ENCODE assay signal across 38 mouse cellular contexts in the genomic region with DNA sequence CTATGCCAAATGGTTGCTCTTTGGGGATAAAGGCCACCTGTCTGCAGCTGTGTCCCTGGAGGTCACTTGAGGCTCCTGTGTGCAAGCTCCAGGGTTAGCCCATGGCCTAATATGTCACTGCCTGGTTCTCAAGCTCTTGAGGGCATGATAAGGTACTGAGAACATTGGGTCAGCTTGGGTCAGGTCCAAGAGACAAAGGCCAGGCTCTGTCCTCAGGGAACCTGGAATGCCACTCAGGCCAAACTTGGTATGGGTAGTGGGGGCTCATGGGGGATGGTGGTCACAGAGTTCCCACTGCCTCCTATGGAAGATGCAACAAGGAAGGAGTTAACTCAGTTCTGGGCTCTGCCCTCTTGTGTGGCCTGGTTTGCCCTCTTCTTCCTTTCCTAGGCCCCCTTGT. TPM values are rescaled to one million over a fixed set of nuclear protein-coding genes. Genes with fewer than 3 reads are reported as not detected.
DNase-seq lines count a peak whose midpoint lies in the region; ATAC-seq and TF ChIP-seq lines count a peak whose summit lies in the region.
"Had no signal": no experiment of that assay in that cellular context is flagged by ENCODE, and none has a peak within 500 bp of the region (broad histone marks: within the 10 kb centered on the region; RNA-seq: fewer than 3 reads in every experiment).

No protein-coding gene starts in this region.

- peak; percentile 54 for ATAC-seq in heart, embryonic 12.5 days (ENCODE audit: insufficient number of reproducible peaks, low FRiP score)
- peak; percentile 62 for ATAC-seq in heart, postnatal 0 days (ENCODE audit: insufficient read depth, low read depth)
- no peak for ATAC-seq in intestine, embryonic 15.5 days
- ATAC-seq: forebrain, embryonic 14.5 days; midbrain, embryonic 15.5 days had no signal

- no peaks in the 10 kb centered on the region for H3K9me3 ChIP-seq in heart, embryonic 12.5 days (replicated peaks)
- no peaks in the 10 kb centered on the region for H3K9me3 ChIP-seq in heart, postnatal 0 days (replicated peaks; ENCODE audit: control insufficient read depth, low read length)
- H3K9me3 ChIP-seq in midbrain, embryonic 10.5 days (replicated peaks): no peaks in the 10 kb centered on the region
- no peaks in the 10 kb centered on the region for H3K9me3 ChIP-seq in intestine, embryonic 15.5 days
- H3K9me3 ChIP-seq: embryonic facial prominence, embryonic 10.5 days; embryonic facial prominence, embryonic 15.5 days; kidney, embryonic 15.5 days; midbrain, embryonic 15.5 days had no signal

- no peak overlapping the region for H3K4me3 ChIP-seq in heart, embryonic 12.5 days
- H3K4me3 ChIP-seq in heart, postnatal 0 days (ENCODE audit: low read depth, low read length): peak overlapping the region; percentile 52
- no peak overlapping the region for H3K4me3 ChIP-seq in midbrain, embryonic 10.5 days
- no peak overlapping the region for H3K4me3 ChIP-seq in intestine, embryonic 15.5 days (replicated peaks)
- H3K4me3 ChIP-seq: embryonic facial prominence, embryonic 10.5 days; embryonic facial prominence, embryonic 15.5 days; gastrocnemius, adult 2 months; kidney, embryonic 15.5 days; midbrain, embryonic 15.5 days had no signal

- H3K27ac ChIP-seq in heart, embryonic 12.5 days (ENCODE audit: poor library complexity, severe bottlenecking): peak overlapping the region; percentile 94
- peak overlapping the region; percentile 96 for H3K27ac ChIP-seq in heart, postnatal 0 days (ENCODE audit: low read depth)
- no peak overlapping the region for H3K27ac ChIP-seq in midbrain, embryonic 10.5 days (replicated peaks)
- H3K27ac ChIP-seq in intestine, embryonic 15.5 days: no peak overlapping the region
- H3K27ac ChIP-seq: embryonic facial prominence, embryonic 10.5 days; embryonic facial prominence, embryonic 15.5 days; gastrocnemius, adult 2 months; hindbrain, embryonic 14.5 days; kidney, embryonic 15.5 days; liver, embryonic 14.5 days; midbrain, embryonic 15.5 days had no signal

- TF ChIP-seq EP300 in heart, postnatal 0 days (IDR thresholded peaks at IDR 0.05; ENCODE audit: low read depth): peak; percentile 98

- H3K9ac ChIP-seq in heart, embryonic 12.5 days: 0 out of 2 replicates have a peak overlapping the region, but pooled peaks have one; percentile 37
- peak overlapping the region; percentile 77 for H3K9ac ChIP-seq in heart, postnatal 0 days (replicated peaks; ENCODE audit: low read depth, low read length)
- H3K9ac ChIP-seq in intestine, embryonic 15.5 days: no peak overlapping the region
- H3K9ac ChIP-seq: embryonic facial prominence, embryonic 15.5 days; hindbrain, embryonic 14.5 days; kidney, embryonic 15.5 days; liver, embryonic 14.5 days; midbrain, embryonic 15.5 days had no signal

- H3K27me3 ChIP-seq in heart, embryonic 12.5 days (replicated peaks): no peaks in the 10 kb centered on the region
- H3K27me3 ChIP-seq in heart, postnatal 0 days (ENCODE audit: control insufficient read depth, insufficient read depth, low read length): no peaks in the 10 kb centered on the region
- H3K27me3 ChIP-seq in midbrain, embryonic 10.5 days (ENCODE audit: low read depth, poor library complexity, severe bottlenecking): no peaks in the 10 kb centered on the region
- H3K27me3 ChIP-seq in intestine, embryonic 15.5 days (replicated peaks): no peaks in the 10 kb centered on the region
- H3K27me3 ChIP-seq: embryonic facial prominence, embryonic 15.5 days; kidney, embryonic 15.5 days; midbrain, embryonic 15.5 days had no signal

- peak; percentile 78 for DNase-seq in heart, adult 8-10 months (ENCODE audit: low spot score)
- DNase-seq in heart, postnatal 0 days (ENCODE audit: low spot score): peak; percentile 95
- DNase-seq in midbrain, embryonic 10.5 days (ENCODE audit: low spot score): no peak
- DNase-seq in frontal cortex, postnatal 10 days (ENCODE audit: low spot score in 2 of 2): no peak
- DNase-seq in left cerebral cortex, adult 11 months (ENCODE audit: low spot score): no peak
- DNase-seq: adrenal gland, adult 2 months; adrenal gland, postnatal 36 days; B cell, adult 2 months; cerebellum, adult 18-20 months; cerebellum, postnatal 25 days; gastrocnemius, adult 2 months; gastrocnemius, postnatal 36 days; kidney, adult 18-20 months; kidney, postnatal 25 days; left cerebral cortex, postnatal 4 days; lung, adult 2 months; lung, postnatal 10 days; right cerebral cortex, postnatal 25 days; thymus, postnatal 14 days had no signal

- peaks cover 55% of the 10 kb centered on the region for H3K4me1 ChIP-seq in heart, embryonic 12.5 days (replicated peaks)
- no peaks in the 10 kb centered on the region for H3K4me1 ChIP-seq in heart, postnatal 0 days (ENCODE audit: control insufficient read depth, insufficient read depth)
- H3K4me1 ChIP-seq in midbrain, embryonic 10.5 days: no peaks in the 10 kb centered on the region
- no peaks in the 10 kb centered on the region for H3K4me1 ChIP-seq in intestine, embryonic 15.5 days (replicated peaks)
- H3K4me1 ChIP-seq: embryonic facial prominence, embryonic 15.5 days had no signal

- 0 out of 2 replicates have a peak overlapping the region, but pooled peaks have one; percentile 68 for H3K4me2 ChIP-seq in heart, embryonic 12.5 days
- H3K4me2 ChIP-seq in heart, postnatal 0 days (ENCODE audit: low read depth, low read length): peak overlapping the region; percentile 61
- H3K4me2 ChIP-seq in intestine, embryonic 15.5 days (replicated peaks): no peak overlapping the region
- H3K4me2 ChIP-seq: embryonic facial prominence, embryonic 15.5 days; hindbrain, embryonic 14.5 days; kidney, embryonic 15.5 days; midbrain, embryonic 15.5 days had no signal

- TF ChIP-seq CTCF in heart, postnatal 0 days (IDR thresholded peaks at IDR 0.05; ENCODE audit: low read depth): 0 out of 2 replicates have a peak, but pooled peaks have one; percentile 10

- peaks cover 44% of the 10 kb centered on the region for H3K36me3 ChIP-seq in heart, embryonic 12.5 days
- peaks cover 50% of the 10 kb centered on the region for H3K36me3 ChIP-seq in heart, postnatal 0 days (replicated peaks; ENCODE audit: control insufficient read depth, insufficient read depth, low read length)
- H3K36me3 ChIP-seq in midbrain, embryonic 10.5 days: no peaks in the 10 kb centered on the region
- no peaks in the 10 kb centered on the region for H3K36me3 ChIP-seq in intestine, embryonic 15.5 days
- H3K36me3 ChIP-seq: embryonic facial prominence, embryonic 10.5 days; embryonic facial prominence, embryonic 15.5 days; kidney, embryonic 15.5 days; midbrain, embryonic 15.5 days had no signal

RNA-seq across cellular contexts. Expression of gene Myh6, which starts 1.6 kb away (rescaled TPM):
- over 10,000 TPM; 18,156 to 23,973 (median 22,335) TPM for total RNA-seq in heart, adult 8-10 months (2022)
- polyA plus RNA-seq in heart, embryonic 12.5 days (2016; fragmentation: Nextera tagmentation; extraction: Ambion mirVana): 2,737 and 2,858 TPM in 2 replicates
- total RNA-seq in heart, postnatal 0 days (2014; rRNA removed; ENCODE audit: low replicate concordance): 3,860 and 3,976 TPM in 2 replicates
- 8,242 and 9,737 TPM in 2 replicates for polyA plus RNA-seq in heart, postnatal 0 days (2015; fragmentation: Nextera tagmentation; extraction: Ambion mirVana)
- polyA plus RNA-seq in midbrain, embryonic 10.5 days (2016; fragmentation: Nextera tagmentation; extraction: Ambion mirVana): 0.40 and 0.68 TPM in 2 replicates
- polyA plus RNA-seq in intestine, embryonic 15.5 days (2015; fragmentation: Nextera tagmentation; extraction: Ambion mirVana): 0.27 and 0.44 TPM in 2 replicates
- total RNA-seq: adrenal gland, adult 2 months; adrenal gland, postnatal 36 days; hematopoietic stem cell, adult 5-6 weeks; neutrophil, adult 5-6 weeks had no signal
- polyA plus RNA-seq: adrenal gland, adult 2 months had no signal

RNA-seq across cellular contexts. Expression of gene Gm17428, which starts 8.4 kb away (rescaled TPM):
- not detected for total RNA-seq in heart, adult 8-10 months (2022)
- polyA plus RNA-seq in heart, embryonic 12.5 days (2016; fragmentation: Nextera tagmentation; extraction: Ambion mirVana): not detected in 2 replicates
- not detected in 2 replicates for total RNA-seq in heart, postnatal 0 days (2014; rRNA removed; ENCODE audit: low replicate concordance)
- not detected in 2 replicates for polyA plus RNA-seq in heart, postnatal 0 days (2015; fragmentation: Nextera tagmentation; extraction: Ambion mirVana)
- polyA plus RNA-seq in midbrain, embryonic 10.5 days (2016; fragmentation: Nextera tagmentation; extraction: Ambion mirVana): not detected in 2 replicates
- not detected in 2 replicates for polyA plus RNA-seq in intestine, embryonic 15.5 days (2015; fragmentation: Nextera tagmentation; extraction: Ambion mirVana)
- total RNA-seq: adrenal gland, adult 2 months; adrenal gland, postnatal 36 days; gastrocnemius, adult 2 months; gastrocnemius, postnatal 36 days; hematopoietic stem cell, adult 5-6 weeks; layer of hippocampus, adult 18-20 months; layer of hippocampus, postnatal 14 days; left cerebral cortex, adult 8-10 months; left cerebral cortex, postnatal 4 days; neutrophil, adult 5-6 weeks had no signal
- polyA plus RNA-seq: adrenal gland, adult 2 months; brain, embryonic 14.5 days; embryonic facial prominence, embryonic 10.5 days; embryonic facial prominence, embryonic 15.5 days; forebrain, embryonic 14.5 days; hindbrain, embryonic 14.5 days; kidney, embryonic 15.5 days; limb, embryonic 14.5 days; liver, embryonic 14.5 days; lung, adult 2 months; midbrain, embryonic 15.5 days; neural tube, embryonic 11.5 days; stomach, embryonic 16.5 days; urinary bladder, adult 2 months had no signal

RNA-seq across cellular contexts. Expression of gene Myh7, which starts 26.1 kb away (rescaled TPM):
- 1,000 to 10,000 TPM; 1,453 to 2,519 (median 2,136) TPM for total RNA-seq in heart, adult 8-10 months (2022)
- polyA plus RNA-seq in heart, embryonic 12.5 days (2016; fragmentation: Nextera tagmentation; extraction: Ambion mirVana): 5,583 and 5,934 TPM in 2 replicates
- total RNA-seq in heart, postnatal 0 days (2014; rRNA removed; ENCODE audit: low replicate concordance): 4,273 and 4,731 TPM in 2 replicates
- 1,026 and 1,537 TPM in 2 replicates for polyA plus RNA-seq in heart, postnatal 0 days (2015; fragmentation: Nextera tagmentation; extraction: Ambion mirVana)
- 0.70 and 0.96 TPM in 2 replicates for polyA plus RNA-seq in midbrain, embryonic 10.5 days (2016; fragmentation: Nextera tagmentation; extraction: Ambion mirVana)
- polyA plus RNA-seq in intestine, embryonic 15.5 days (2015; fragmentation: Nextera tagmentation; extraction: Ambion mirVana): 0.83 and 1.6 TPM in 2 replicates
- total RNA-seq: adrenal gland, adult 2 months; hematopoietic stem cell, adult 5-6 weeks; neutrophil, adult 5-6 weeks had no signal
- polyA plus RNA-seq: adrenal gland, adult 2 months had no signal

RNA-seq across cellular contexts. Expression of gene Cmtm5, which starts 32.3 kb away (rescaled TPM):
- total RNA-seq in heart, adult 8-10 months (2022): 1 to 10 TPM in 1 of 4 experiments, under 1 TPM in 1, not detected in 2; 0.41 to 1.2 TPM
- polyA plus RNA-seq in heart, embryonic 12.5 days (2016; fragmentation: Nextera tagmentation; extraction: Ambion mirVana): 0.57 and 0.89 TPM in 2 replicates
- total RNA-seq in heart, postnatal 0 days (2014; rRNA removed; ENCODE audit: low replicate concordance): 3.1 and 8.1 TPM in 2 replicates
- 0.34 and 0.85 TPM in 2 replicates for polyA plus RNA-seq in heart, postnatal 0 days (2015; fragmentation: Nextera tagmentation; extraction: Ambion mirVana)
- 0.17 and 0.31 TPM in 2 replicates for polyA plus RNA-seq in midbrain, embryonic 10.5 days (2016; fragmentation: Nextera tagmentation; extraction: Ambion mirVana)
- 2.2 and 2.3 TPM in 2 replicates for polyA plus RNA-seq in intestine, embryonic 15.5 days (2015; fragmentation: Nextera tagmentation; extraction: Ambion mirVana)
- total RNA-seq: hematopoietic stem cell, adult 5-6 weeks; neutrophil, adult 5-6 weeks had no signal

RNA-seq across cellular contexts. Expression of gene Il25, which starts 35.8 kb away (rescaled TPM):
- total RNA-seq in heart, adult 8-10 months (2022): not detected
- not detected in 2 replicates for polyA plus RNA-seq in heart, embryonic 12.5 days (2016; fragmentation: Nextera tagmentation; extraction: Ambion mirVana)
- total RNA-seq in heart, postnatal 0 days (2014; rRNA removed; ENCODE audit: low replicate concordance): not detected in 2 replicates
- 0.11 TPM in 1 of 2 replicates, not detected in the other for polyA plus RNA-seq in heart, postnatal 0 days (2015; fragmentation: Nextera tagmentation; extraction: Ambion mirVana)
- polyA plus RNA-seq in midbrain, embryonic 10.5 days (2016; fragmentation: Nextera tagmentation; extraction: Ambion mirVana): not detected in 2 replicates
- not detected in 2 replicates for polyA plus RNA-seq in intestine, embryonic 15.5 days (2015; fragmentation: Nextera tagmentation; extraction: Ambion mirVana)
- total RNA-seq: adrenal gland, adult 2 months; adrenal gland, postnatal 36 days; gastrocnemius, adult 2 months; gastrocnemius, postnatal 36 days; hematopoietic stem cell, adult 5-6 weeks; layer of hippocampus, adult 18-20 months; layer of hippocampus, postnatal 14 days; left cerebral cortex, postnatal 4 days; neutrophil, adult 5-6 weeks had no signal
- polyA plus RNA-seq: embryonic facial prominence, embryonic 10.5 days; kidney, embryonic 15.5 days; liver, embryonic 14.5 days; lung, adult 2 months; neural tube, embryonic 11.5 days; stomach, embryonic 16.5 days had no signal

Comparison
In these comparisons a context has a peak if more than half of its experiments do, and no peak if none do; other contexts are left out.
1. DNase-seq: peak in heart, adult 8-10 months (single experiment) and heart, postnatal 0 days (single experiment); none in midbrain, embryonic 10.5 days (single experiment), frontal cortex, postnatal 10 days (0 of 2) and left cerebral cortex, adult 11 months (single experiment).
2. H3K27ac ChIP-seq: peak in heart, embryonic 12.5 days (single experiment) and heart, postnatal 0 days (single experiment); none in midbrain, embryonic 10.5 days (single experiment) and intestine, embryonic 15.5 days (single experiment).
3. RNA of gene Myh6, which starts 1.6 kb away (polyA plus RNA-seq): 8,242 to 9,737 TPM in heart, postnatal 0 days and 2,737 to 2,858 TPM in heart, embryonic 12.5 days; 0.40 to 0.68 TPM in midbrain, embryonic 10.5 days and 0.27 to 0.44 TPM in intestine, embryonic 15.5 days; every median in the first group is over 1,000 times any median in the second.
4. RNA of gene Myh7, which starts 26.1 kb away (polyA plus RNA-seq): 5,583 to 5,934 TPM in heart, embryonic 12.5 days and 1,026 to 1,537 TPM in heart, postnatal 0 days; 0.70 to 0.96 TPM in midbrain, embryonic 10.5 days and 0.83 to 1.6 TPM in intestine, embryonic 15.5 days; every median in the first group is over 100 times any median in the second.